Mouse (Mus musculus) ES-E14 (cell line): ENCODE data around the gene Fam107a. TPM values are rescaled to one million over a fixed set of nuclear protein-coding genes. Genes with fewer than 3 reads are reported as not detected.

Experiments used
- DNase-seq: peaks from one replicate; pipeline ENCODE4 v3.0.0-alpha.2; 2013; ENCODE audit warnings: low read depth, low spot score
- H3K27ac ChIP-seq: 2 replicates; pipeline ENCODE4 v1.5.1; 2012; ENCODE audit warnings: low read depth, mild to moderate bottlenecking, low read length, moderate library complexity, mixed read lengths; ENCODE audit not compliant: poor library complexity, insufficient read depth, severe bottlenecking
- H3K36me3 ChIP-seq: 2 replicates; pipeline ENCODE4 v1.6.1; 2012; ENCODE audit warnings: mild to moderate bottlenecking, low read length, moderate library complexity, mixed read lengths; ENCODE audit not compliant: control insufficient read depth, poor library complexity, insufficient read depth, severe bottlenecking
- H3K4me1 ChIP-seq, 2 experiments: fragments of 150-350 bp in 1 of 2; sonication (generic) in 1 of 2; 2 replicates each; pipeline ENCODE4 v1.6.1; 2012; ENCODE audit warnings: low read length in 2 of 2, mild to moderate bottlenecking in 1 of 2, mixed read lengths in 1 of 2; ENCODE audit not compliant: control insufficient read depth in 2 of 2, insufficient read depth in 2 of 2, poor library complexity in 1 of 2
- H3K4me3 ChIP-seq, 2 experiments: fragments of 150-350 bp in 1 of 2; sonication (generic) in 1 of 2; 2 replicates each; pipeline ENCODE4 v1.5.1; 2012; ENCODE audit warnings: low read length in 2 of 2, low read depth in 1 of 2, mild to moderate bottlenecking in 1 of 2, mixed read lengths in 1 of 2; ENCODE audit not compliant: insufficient read depth in 1 of 2, poor library complexity in 1 of 2, severe bottlenecking in 1 of 2
- H3K9ac ChIP-seq: 2 replicates; pipeline ENCODE4 v1.6.1; 2012; ENCODE audit warnings: low read depth, mild to moderate bottlenecking, low read length, mixed read lengths; ENCODE audit not compliant: poor library complexity, insufficient read depth, severe bottlenecking
- H3K9me3 ChIP-seq: fragments of 150-350 bp; sonication (generic); 2 replicates; pipeline ENCODE4 v1.6.1; 2012; ENCODE audit warnings: low read depth, mild to moderate bottlenecking, low read length; ENCODE audit not compliant: control insufficient read depth, insufficient read depth
- CHD2 ChIP-seq: IDR thresholded peaks from 2 replicates; pipeline ENCODE4 v1.6.1; 2014; ENCODE audit warnings: mild to moderate bottlenecking, low read depth, low read length, inconsistent platforms
- HCFC1 ChIP-seq: IDR thresholded peaks from 2 replicates; pipeline ENCODE4 v1.6.1; 2012; ENCODE audit warnings: low read length, inconsistent platforms, borderline replicate concordance; ENCODE audit not compliant: insufficient read depth
- MAFK ChIP-seq: IDR thresholded peaks from 2 replicates; pipeline ENCODE4 v1.6.1; 2014; ENCODE audit warnings: mild to moderate bottlenecking, low read depth, low read length, inconsistent platforms; ENCODE audit not compliant: insufficient read depth
- ZC3H11A ChIP-seq: IDR thresholded peaks from 2 replicates; pipeline ENCODE4 v1.6.1; 2012; ENCODE audit warnings: low read depth, mild to moderate bottlenecking, inconsistent platforms, low read length, borderline replicate concordance
- ZNF384 ChIP-seq: IDR thresholded peaks from 2 replicates; pipeline ENCODE4 v1.6.1; 2012; ENCODE audit warnings: low read depth, low read length, inconsistent platforms
- in situ Hi-C, 2 experiments: fragments of 600-800 bp; cut with MboI; formaldehyde crosslinking; loops; one replicate each; pipeline ENCODE4 v1.15.1; 2025; ENCODE audit warnings: low sequenced_read_pairs in 2 of 2, inconsistent platforms in 1 of 2; ENCODE audit not compliant: unreplicated experiment in 2 of 2
- total RNA-seq: library from RNA; depleted of rRNA; stranded (reverse); fragments of 300-350 nt; gene quantifications from 2 replicates; pipeline ENCODE4 v1.2.3, GENCODE M21; 2012

Fam107a gene
- total RNA-seq, 1 experiment = 0.27 TPM

GRCm38 (mm10) chr14:8258335-8258627 is 59.5 kb downstream of the Fam107a start:
- H3K4me3 ChIP-seq = no peak overlapping the region
- no peaks in the 10 kb centered on the region for H3K36me3 ChIP-seq
- no peak overlapping the region for H3K27ac ChIP-seq
- H3K9ac ChIP-seq = no peak overlapping the region
- H3K9me3 ChIP-seq = no peaks in the 10 kb centered on the region
- no peak for TF ChIP-seq ZNF384
- DNase-seq = no peak
- no peaks in the 10 kb centered on the region for H3K4me1 ChIP-seq
- in situ Hi-C loops = no loop called here

- Histone ChIP-seq H3K4me3 (no peak overlapping the region), H3K4me1 (no peaks in the 10 kb centered on the region), H3K9me3 (no peaks in the 10 kb centered on the region), H3K9ac (no peak overlapping the region), H3K27ac (no peak overlapping the region), H3K36me3 (no peaks in the 10 kb centered on the region)
- in situ Hi-C loops = no loop called here
- TF ChIP-seq HCFC1 (no peak), CHD2 (no peak), ZNF384 (no peak)
- no peak for DNase-seq
Measured at GRCm38 (mm10) chr14:8257521-8258334, 60.1 kb downstream of the Fam107a start.

DNA sequence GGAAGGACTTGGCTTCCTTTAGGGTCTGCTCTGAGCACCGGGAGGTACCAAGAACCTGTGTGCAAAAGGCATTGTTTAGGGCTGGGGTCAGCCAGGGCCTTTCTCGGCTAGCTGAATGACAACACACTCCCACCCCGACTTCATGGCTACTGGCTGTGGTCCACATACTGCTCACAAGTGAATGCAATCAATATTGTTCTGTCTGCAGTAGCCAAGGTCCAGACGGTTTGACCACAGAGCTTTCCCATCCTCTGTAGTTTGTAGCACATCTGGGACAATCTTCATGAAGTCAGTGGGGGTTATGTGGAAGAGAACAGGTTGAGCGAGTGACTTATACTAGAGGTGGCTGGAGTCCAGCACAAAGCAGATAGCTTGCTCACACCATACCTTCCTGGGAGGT is 60.9 kb downstream of the Fam107a start:
- in situ Hi-C loops = no loop called here

DNA sequence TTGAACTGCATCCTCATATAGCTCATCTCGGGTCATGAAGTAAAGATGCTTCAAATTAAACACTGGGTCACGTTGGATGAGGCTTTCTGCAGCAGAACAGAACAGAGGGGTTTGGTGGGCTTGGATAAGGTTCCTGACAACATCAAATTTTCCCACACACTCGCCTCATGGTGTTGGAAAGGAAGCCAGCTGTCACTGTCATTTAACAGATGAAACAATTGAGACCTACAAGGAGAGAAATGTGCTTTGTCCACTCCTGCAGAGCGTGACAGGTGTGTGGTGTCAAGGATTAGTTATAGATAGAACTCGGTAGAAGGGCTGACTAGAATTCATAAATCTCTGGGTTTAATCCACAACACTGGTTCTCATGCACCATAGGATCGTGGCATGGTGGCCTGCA is 61.8 kb downstream of the Fam107a start:
- Histone ChIP-seq H3K36me3 (no peaks in the 10 kb centered on the region), H3K9ac (no peak overlapping the region), H3K9me3 (no peaks in the 10 kb centered on the region), H3K4me1 (no peaks in the 10 kb centered on the region), H3K27ac (no peak overlapping the region), H3K4me3 (no peak overlapping the region)
- no peak for DNase-seq
- no peak for TF ChIP-seq ZNF384
- no peak for TF ChIP-seq CHD2
- TF ChIP-seq HCFC1 = no peak
- no peak for TF ChIP-seq MAFK
- TF ChIP-seq ZC3H11A = no peak
- in situ Hi-C loops = no loop called here

More for the DNA sequence above, 60.9 kb downstream of the Fam107a start:
- TF ChIP-seq CHD2 (no peak), MAFK (no peak), HCFC1 (no peak), ZNF384 (no peak), ZC3H11A (no peak)
- Histone ChIP-seq H3K27ac (no peak overlapping the region), H3K4me3 (no peak overlapping the region), H3K36me3 (no peaks in the 10 kb centered on the region), H3K9me3 (no peaks in the 10 kb centered on the region), H3K4me1 (no peaks in the 10 kb centered on the region), H3K9ac (no peak overlapping the region)
- no peak for DNase-seq

DNA sequence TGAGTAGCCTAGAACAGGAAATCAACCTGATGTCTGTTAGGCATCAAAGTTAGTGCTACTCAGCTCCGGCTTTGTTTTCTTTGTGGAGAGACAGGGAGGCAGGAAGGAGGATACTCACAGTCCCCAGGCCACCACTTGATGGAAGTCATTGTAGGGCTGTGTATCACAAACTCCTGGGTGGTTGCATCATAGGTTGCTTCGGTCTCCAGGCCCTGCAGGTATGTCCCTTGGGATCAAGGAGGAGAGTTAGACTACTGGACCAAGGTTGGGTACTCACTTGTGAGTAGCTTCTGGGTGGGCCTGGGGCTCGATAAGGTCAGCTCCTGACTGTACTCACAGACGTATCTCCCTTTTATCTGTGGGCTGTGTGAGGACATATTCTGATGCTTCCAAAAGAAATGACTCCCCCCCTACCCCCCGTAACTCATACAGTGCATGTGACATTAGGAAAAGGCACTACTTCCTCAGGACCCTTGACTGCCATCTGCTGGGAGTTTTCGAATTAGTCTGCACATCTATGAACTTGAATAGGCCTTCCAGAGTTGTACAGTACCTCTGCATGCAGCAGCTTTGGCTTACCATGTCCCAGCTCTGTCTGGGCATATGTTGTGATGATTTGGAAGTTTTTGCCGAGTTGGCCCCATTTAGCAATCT is 62.6 kb downstream of the Fam107a start:
- Histone ChIP-seq H3K4me1 (no peaks in the 10 kb centered on the region), H3K27ac (no peak overlapping the region), H3K9ac (no peak overlapping the region), H3K36me3 (no peaks in the 10 kb centered on the region), H3K4me3 (no peak overlapping the region), H3K9me3 (no peaks in the 10 kb centered on the region)
- no peak for TF ChIP-seq MAFK
- no peak for TF ChIP-seq CHD2
- TF ChIP-seq HCFC1 = no peak
- TF ChIP-seq ZC3H11A = no peak
- TF ChIP-seq ZNF384 = no peak
- DNase-seq = no peak
- in situ Hi-C loops = no loop called here
